Mouse (Mus musculus): ENCODE results near the gene Tmem132d. TPM values are rescaled to one million over a fixed set of nuclear protein-coding genes. Genes with fewer than 3 reads are reported as not detected.
"Not testable (repeated sequence)": the region's sequence is repeated elsewhere in the genome, so short reads cannot be mapped to it uniquely, and the experiment has no call there.

Tmem132d gene
- polyA plus RNA-seq, 1 experiment from 2014 or later: 0.90 TPM

DNA sequence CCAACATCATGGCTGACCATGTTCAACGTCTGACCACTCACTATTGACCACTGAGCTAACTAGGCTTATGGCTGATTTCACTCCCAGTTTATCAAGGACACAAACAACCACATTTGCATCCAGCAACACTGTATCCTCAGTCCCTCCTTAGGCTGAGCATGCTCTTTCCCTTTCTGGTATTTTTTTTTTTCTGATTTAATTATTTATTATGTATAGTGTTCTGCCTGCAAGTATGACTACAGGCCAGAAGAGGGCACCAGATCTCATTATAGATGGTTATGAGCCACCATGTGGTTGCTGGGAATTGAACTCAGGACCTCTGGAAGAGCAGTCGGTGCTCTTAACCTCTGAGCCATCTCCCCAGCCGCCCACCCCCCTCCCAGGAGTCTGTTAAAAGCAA, 683.3 kb downstream of the Tmem132d start:
- H3K4me1 ChIP-seq (ENCODE audit: control insufficient read depth, insufficient read depth, low read length); H3K4me3 ChIP-seq (ENCODE audit: low read depth, low read length); H3K27me3 ChIP-seq (replicated peaks; ENCODE audit: control insufficient read depth, insufficient read depth, low read length); H3K9me3 ChIP-seq (ENCODE audit: control insufficient read depth, low read length); H3K27ac ChIP-seq (replicated peaks; ENCODE audit: low read depth, low read length); DNase-seq (ENCODE audit: low spot score); H3K9ac ChIP-seq (ENCODE audit: low read depth, low read length); H3K36me3 ChIP-seq (ENCODE audit: control insufficient read depth, insufficient read depth, low read length); H3K4me2 ChIP-seq (ENCODE audit: low read depth, low read length); ATAC-seq (ENCODE audit: low read depth): not testable (repeated sequence)
- 87% methylated on average over 3 of the region's 3 CpGs for WGBS

DNA sequence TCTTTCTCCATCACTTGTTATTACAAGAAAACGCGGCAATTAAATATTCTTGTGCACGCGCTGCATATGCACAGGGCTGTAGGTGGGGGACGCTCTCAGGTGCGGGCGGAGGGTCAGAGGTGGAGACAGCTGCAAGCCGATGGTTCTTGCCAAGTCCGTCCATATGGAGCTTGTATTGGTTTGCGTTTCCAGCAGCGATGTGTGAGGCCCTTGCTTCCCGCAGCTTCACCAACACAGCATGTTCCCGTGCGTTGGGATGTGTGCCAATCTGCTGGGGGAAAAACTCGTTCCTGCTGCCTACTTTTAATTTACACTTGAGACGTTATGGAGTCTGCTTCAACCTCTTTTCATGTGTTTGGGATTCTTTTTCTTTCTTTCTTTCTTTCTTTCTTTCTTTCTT, 691.5 kb downstream of the Tmem132d start:
- no peak overlapping the region for H3K4me3 ChIP-seq (ENCODE audit: low read depth, low read length)
- no peak for ATAC-seq (ENCODE audit: low read depth)
- H3K27me3 ChIP-seq (replicated peaks; ENCODE audit: control insufficient read depth, insufficient read depth, low read length): no peaks in the 10 kb centered on the region
- no peaks in the 10 kb centered on the region for H3K4me1 ChIP-seq (ENCODE audit: control insufficient read depth, insufficient read depth, low read length)
- H3K27ac ChIP-seq (replicated peaks; ENCODE audit: low read depth, low read length): no peak overlapping the region
- H3K9me3 ChIP-seq (ENCODE audit: control insufficient read depth, low read length): 0 out of 2 replicates have a peak, but pooled peaks cover 4% of the 10 kb centered on the region
- peak; percentile 43 for DNase-seq (ENCODE audit: low spot score)
- 69% methylated on average over 16 of the region's 16 CpGs for WGBS
- H3K4me2 ChIP-seq (ENCODE audit: low read depth, low read length): no peak overlapping the region
- H3K36me3 ChIP-seq (ENCODE audit: control insufficient read depth, insufficient read depth, low read length): no peaks in the 10 kb centered on the region
- no peak overlapping the region for H3K9ac ChIP-seq (ENCODE audit: low read depth, low read length)

Other genes starting within 250 kb of the Tmem132d start
- gene Fzd10, start 167.8 kb upstream of the Tmem132d start, polyA plus RNA-seq (2014; fragmentation: Nextera tagmentation; extraction: Ambion mirVana): 4.7 and 7.6 TPM in 2 replicates